In the genomic region with DNA sequence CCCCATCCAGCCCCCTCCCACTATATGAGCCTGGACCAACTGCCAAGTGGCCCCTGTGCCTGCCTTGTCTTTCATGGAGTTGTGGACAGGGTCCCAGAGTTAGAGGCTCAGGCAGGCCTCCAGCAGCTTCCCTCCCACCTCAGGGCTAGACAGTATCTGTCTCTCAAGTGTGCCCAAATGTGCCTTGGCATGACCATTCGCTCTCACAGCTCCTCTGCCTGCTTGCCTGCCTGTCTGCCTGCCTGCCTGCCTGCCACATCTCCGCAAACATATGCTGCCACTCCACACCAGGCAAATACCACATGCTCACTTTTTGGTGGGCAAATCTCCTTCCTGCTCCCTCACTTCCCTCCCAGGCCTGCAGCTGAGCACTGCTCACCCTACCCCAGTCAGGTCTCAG, we compare ENCODE assay signal across 21 mouse cellular contexts. TPM values are rescaled to one million over a fixed set of nuclear protein-coding genes. Genes with fewer than 3 reads are reported as not detected.
DNase-seq lines count a peak whose midpoint lies in the region; ATAC-seq and TF ChIP-seq lines count a peak whose summit lies in the region.
"Had no signal": no experiment of that assay in that cellular context is flagged by ENCODE, and none has a peak within 500 bp of the region (broad histone marks: within the 10 kb centered on the region; RNA-seq: fewer than 3 reads in every experiment).

No protein-coding gene starts in this region.

- H3K27me3 ChIP-seq in hindbrain, postnatal 0 days (ENCODE audit: insufficient read depth, low read length), result no peaks in the 10 kb centered on the region
- no peaks in the 10 kb centered on the region for H3K27me3 ChIP-seq in hindbrain, embryonic 16.5 days (replicated peaks; ENCODE audit: control insufficient read depth, insufficient read depth, low read length)

- TF ChIP-seq CTCF in hindbrain, postnatal 0 days (IDR thresholded peaks at IDR 0.05; ENCODE audit: low read depth), result no peak

- WGBS in hindbrain, postnatal 0 days, result 52% methylated on average over 2 of the region's 2 CpGs
- 58% methylated on average over 2 of the region's 2 CpGs for WGBS in hindbrain, embryonic 16.5 days

- H3K36me3 ChIP-seq in hindbrain, postnatal 0 days (ENCODE audit: insufficient read depth, low read length), result no peaks in the 10 kb centered on the region
- H3K36me3 ChIP-seq in hindbrain, embryonic 16.5 days (ENCODE audit: control insufficient read depth, insufficient read depth, low read length), result no peaks in the 10 kb centered on the region
- H3K36me3 ChIP-seq: embryonic facial prominence, embryonic 13.5 days; heart, embryonic 15.5 days had no signal

- intact Hi-C loops in gastrocnemius, postnatal 36 days (cut with DNase I), result no loop called here
- intact Hi-C loops in heart, postnatal 25 days (cut with DNase I), result no loop called here

- 0 out of 2 replicates have a peak, but pooled peaks cover 5% of the 10 kb centered on the region for H3K4me1 ChIP-seq in hindbrain, postnatal 0 days (ENCODE audit: insufficient read depth, low read length)
- peaks cover 20% of the 10 kb centered on the region for H3K4me1 ChIP-seq in hindbrain, embryonic 16.5 days (ENCODE audit: control insufficient read depth, insufficient read depth, low read depth, low read length)

- no peak overlapping the region for H3K9ac ChIP-seq in hindbrain, postnatal 0 days (replicated peaks; ENCODE audit: low read length)
- no peak overlapping the region for H3K9ac ChIP-seq in hindbrain, embryonic 16.5 days (ENCODE audit: low read depth, low read length)
- H3K9ac ChIP-seq: embryonic facial prominence, embryonic 13.5 days; heart, embryonic 15.5 days had no signal

- no peak for ATAC-seq in cerebellum, adult (ENCODE audit: insufficient number of reproducible peaks, low FRiP score, low TSS enrichment)
- no peak for ATAC-seq in hindbrain, postnatal 0 days
- ATAC-seq in hindbrain, embryonic 16.5 days, result no peak
- ATAC-seq: intestine, embryonic 16.5 days had no signal

- DNase-seq in cerebellum, postnatal 14 days, result peak; percentile 49 to 60
- peak; percentile 34 for DNase-seq in hindbrain, postnatal 0 days (ENCODE audit: low spot score)
- DNase-seq in right cerebral cortex, postnatal 4 days, result peak; percentile 26
- DNase-seq in right cerebral cortex, postnatal 36 days (ENCODE audit: low spot score in 2 of 2), result no peak
- no peak for DNase-seq in gastrocnemius, postnatal 36 days
- DNase-seq in heart, postnatal 25 days (ENCODE audit: low spot score), result no peak
- DNase-seq: adrenal gland, postnatal 14 days; cerebellum, adult 2 months; cerebellum, postnatal 25 days; gastrocnemius, postnatal 10 days; heart, adult 2 months; heart, postnatal 14 days; kidney, adult 8-10 months had no signal

- H3K4me2 ChIP-seq in hindbrain, postnatal 0 days (ENCODE audit: low read depth, low read length), result no peak overlapping the region
- H3K4me2 ChIP-seq in hindbrain, embryonic 16.5 days (ENCODE audit: low read length), result no peak overlapping the region
- H3K4me2 ChIP-seq: embryonic facial prominence, embryonic 13.5 days; heart, embryonic 11.5 days; heart, embryonic 15.5 days had no signal

- no peak overlapping the region for H3K27ac ChIP-seq in hindbrain, postnatal 0 days
- H3K27ac ChIP-seq in hindbrain, embryonic 16.5 days (ENCODE audit: low read depth, low read length), result no peak overlapping the region
- H3K27ac ChIP-seq: embryonic facial prominence, embryonic 13.5 days; heart, adult 2 months; heart, embryonic 15.5 days had no signal

- no peaks in the 10 kb centered on the region for H3K9me3 ChIP-seq in hindbrain, postnatal 0 days (ENCODE audit: low read length)
- H3K9me3 ChIP-seq in hindbrain, embryonic 16.5 days (ENCODE audit: control insufficient read depth, low read length), result no peaks in the 10 kb centered on the region
- H3K9me3 ChIP-seq: embryonic facial prominence, embryonic 13.5 days; heart, embryonic 15.5 days had no signal

- no peak overlapping the region for H3K4me3 ChIP-seq in hindbrain, postnatal 0 days (ENCODE audit: low read length)
- no peak overlapping the region for H3K4me3 ChIP-seq in hindbrain, embryonic 16.5 days (ENCODE audit: low read length)
- H3K4me3 ChIP-seq: embryonic facial prominence, embryonic 13.5 days; heart, adult 2 months; heart, embryonic 15.5 days had no signal

RNA-seq across cellular contexts. Expression of gene Glyctk, which starts 12.4 kb away (rescaled TPM):
- total RNA-seq in hindbrain, postnatal 0 days (2014; rRNA removed), result 1.3 and 1.8 TPM in 2 replicates
- polyA plus RNA-seq in hindbrain, postnatal 0 days (2015; fragmentation: Nextera tagmentation; extraction: Ambion mirVana), result 1.2 and 1.7 TPM in 2 replicates
- polyA plus RNA-seq in hindbrain, embryonic 16.5 days (2015; fragmentation: Nextera tagmentation; extraction: Ambion mirVana), result 2.1 TPM in 2 replicates
- 1 to 10 TPM in 1 of 2 experiments, under 1 TPM in 1; 0.76 to 1.2 TPM for total RNA-seq in gastrocnemius, postnatal 36 days (2021)
- 1 to 10 TPM; 1.7 to 2.1 TPM for total RNA-seq in heart, postnatal 25 days (2021)

RNA-seq across cellular contexts. Expression of gene Wdr82, which starts 25.1 kb away (rescaled TPM):
- total RNA-seq in hindbrain, postnatal 0 days (2014; rRNA removed), result 240 and 243 TPM in 2 replicates
- 29.1 and 32.6 TPM in 2 replicates for polyA plus RNA-seq in hindbrain, postnatal 0 days (2015; fragmentation: Nextera tagmentation; extraction: Ambion mirVana)
- 26.7 and 30.6 TPM in 2 replicates for polyA plus RNA-seq in hindbrain, embryonic 16.5 days (2015; fragmentation: Nextera tagmentation; extraction: Ambion mirVana)
- total RNA-seq in gastrocnemius, postnatal 36 days (2021), result 10 to 100 TPM; 18.4 to 20.3 TPM
- 10 to 100 TPM; 42.6 to 45.8 TPM for total RNA-seq in heart, postnatal 25 days (2021)

RNA-seq across cellular contexts. Expression of gene Col6a4, which starts 49.0 kb away (rescaled TPM):
- total RNA-seq in hindbrain, postnatal 0 days (2014; rRNA removed), result 0.54 and 1.3 TPM in 2 replicates
- polyA plus RNA-seq in hindbrain, postnatal 0 days (2015; fragmentation: Nextera tagmentation; extraction: Ambion mirVana), result 0.73 and 1.0 TPM in 2 replicates
- 1.3 and 1.5 TPM in 2 replicates for polyA plus RNA-seq in hindbrain, embryonic 16.5 days (2015; fragmentation: Nextera tagmentation; extraction: Ambion mirVana)
- not detected for total RNA-seq in gastrocnemius, postnatal 36 days (2021)
- total RNA-seq in heart, postnatal 25 days (2021), result not detected
- total RNA-seq: heart, adult 2 months; MEL had no signal
- polyA plus RNA-seq: C2C12; heart, adult 2 months had no signal

RNA-seq across cellular contexts. Expression of gene Ppm1m, which starts 54.0 kb away (rescaled TPM):
- total RNA-seq in hindbrain, postnatal 0 days (2014; rRNA removed), result 19.0 and 23.3 TPM in 2 replicates
- 18.5 and 21.2 TPM in 2 replicates for polyA plus RNA-seq in hindbrain, postnatal 0 days (2015; fragmentation: Nextera tagmentation; extraction: Ambion mirVana)
- 20.9 TPM in 2 replicates for polyA plus RNA-seq in hindbrain, embryonic 16.5 days (2015; fragmentation: Nextera tagmentation; extraction: Ambion mirVana)
- 1 to 10 TPM; 3.0 to 3.3 TPM for total RNA-seq in gastrocnemius, postnatal 36 days (2021)
- total RNA-seq in heart, postnatal 25 days (2021), result 10 to 100 TPM; 10.0 to 12.2 TPM

RNA-seq across cellular contexts. Expression of gene Twf2, which starts 57.3 kb away (rescaled TPM):
- total RNA-seq in hindbrain, postnatal 0 days (2014; rRNA removed), result 57.4 and 72.6 TPM in 2 replicates
- polyA plus RNA-seq in hindbrain, postnatal 0 days (2015; fragmentation: Nextera tagmentation; extraction: Ambion mirVana), result 42.0 and 43.9 TPM in 2 replicates
- 49.9 and 50.3 TPM in 2 replicates for polyA plus RNA-seq in hindbrain, embryonic 16.5 days (2015; fragmentation: Nextera tagmentation; extraction: Ambion mirVana)
- 100 to 1,000 TPM; 113 to 156 TPM for total RNA-seq in gastrocnemius, postnatal 36 days (2021)
- total RNA-seq in heart, postnatal 25 days (2021), result 100 to 1,000 TPM; 160 to 189 TPM

Comparison
In these comparisons a context has a peak if more than half of its experiments do, and no peak if none do; other contexts are left out.
1. DNase-seq: peak in cerebellum, postnatal 14 days (2 of 2), hindbrain, postnatal 0 days (single experiment) and right cerebral cortex, postnatal 4 days (single experiment); none in right cerebral cortex, postnatal 36 days (0 of 2), gastrocnemius, postnatal 36 days (0 of 2) and heart, postnatal 25 days (single experiment).